Mouse (Mus musculus) olfactory bulb, adult 2 months (tissue): ENCODE measurements around the gene Hist1h2aa. TPM values are rescaled to one million over a fixed set of nuclear protein-coding genes. Genes with fewer than 3 reads are reported as not detected.

ENCODE experiments used
- H3K27ac ChIP-seq: fragments of 200-500 bp; 2 replicates; pipeline ENCODE4 v1.5.1; 2012; ENCODE audit warnings: low read depth, low read length; ENCODE audit not compliant: insufficient read depth
- H3K4me1 ChIP-seq: fragments of 200-500 bp; 2 replicates; pipeline ENCODE4 v1.6.1; 2012; ENCODE audit warnings: low read length; ENCODE audit not compliant: control insufficient read depth, insufficient read depth
- H3K4me3 ChIP-seq: fragments of 200-500 bp; 2 replicates; pipeline ENCODE4 v1.5.1; 2012; ENCODE audit warnings: mild to moderate bottlenecking, low read depth, low read length, moderate library complexity; ENCODE audit not compliant: insufficient read depth
- CTCF ChIP-seq: fragments of 200-500 bp; IDR thresholded peaks from 2 replicates; pipeline ENCODE4 v1.5.1; 2012; ENCODE audit warnings: low read depth, mild to moderate bottlenecking, low read length, moderate library complexity; ENCODE audit not compliant: insufficient read depth
- POLR2A ChIP-seq: fragments of 200-500 bp; IDR thresholded peaks from 2 replicates; pipeline ENCODE4 v1.6.1; 2012; ENCODE audit warnings: mild to moderate bottlenecking, low read depth, low read length, moderate library complexity; ENCODE audit not compliant: insufficient read depth
- WGBS: fragments of 180-500 bp; shearing (Covaris S2); methylation state at CpG from one replicate; pipeline ENCODE4 v1.1.7; 2018; 5-methylcytosine and 5-hydroxymethylcytosine counted together
- polyA plus RNA-seq: library from polyadenylated mRNA; stranded (reverse); fragments of >200 nt; gene quantifications from 2 replicates; pipeline ENCODE4 v1.2.4, GENCODE M21; 2012; ENCODE audit warnings: low replicate concordance; ENCODE audit not compliant: missing spikeins, insufficient read depth, insufficient read length

Hist1h2aa gene
- not detected in 2 replicates for polyA plus RNA-seq

DNA sequence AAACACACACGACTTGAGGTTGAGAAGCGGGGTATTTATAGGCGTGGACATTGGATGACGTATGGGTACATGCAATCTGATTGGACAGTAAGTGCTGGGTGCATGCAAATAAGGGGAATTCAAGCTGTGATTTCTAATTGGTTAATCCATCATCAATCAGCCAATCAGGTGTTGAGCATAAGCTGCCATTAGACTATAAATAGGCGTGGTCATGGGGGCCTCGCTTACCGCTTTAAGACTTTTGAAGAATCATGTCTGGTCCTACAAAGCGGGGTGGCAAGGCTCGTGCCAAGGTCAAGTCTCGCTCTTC, at the start of gene Hist1h2aa:
Hist1h2aa (plus strand) TSS at position 252 of the 310 bp plus-strand sequence.
- WGBS = 96% methylated on average over 10 of the region's 10 CpGs

DNA sequence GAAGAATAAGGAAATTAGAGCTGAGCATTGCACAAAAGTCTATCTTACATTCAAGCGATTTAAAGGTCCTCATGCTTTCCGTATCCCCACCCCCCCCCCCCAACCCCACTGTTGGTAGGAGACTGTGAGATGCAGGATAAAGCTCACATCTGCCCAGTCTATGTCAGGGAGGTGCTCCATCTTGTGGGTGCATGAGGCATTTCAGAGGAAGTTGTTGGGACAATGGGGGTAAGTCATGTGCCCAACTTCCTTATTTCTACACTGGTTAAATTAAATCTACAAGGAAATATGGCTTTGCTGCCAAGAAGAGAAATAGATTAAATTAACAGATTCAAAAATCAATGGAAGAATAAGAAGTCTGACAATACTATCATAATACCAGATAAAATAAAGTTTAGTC, 48.7 kb upstream of the Hist1h2aa start:
- H3K4me1 ChIP-seq = no peaks in the 10 kb centered on the region
- TF ChIP-seq CTCF = no peak
- TF ChIP-seq POLR2A = no peak
- H3K4me3 ChIP-seq = no peak overlapping the region
- no peak overlapping the region for H3K27ac ChIP-seq
- 26% methylated on average over 2 of the region's 2 CpGs for WGBS

More for the DNA sequence above, at the start of gene Hist1h2aa:
- Histone ChIP-seq H3K4me1 (no peaks in the 10 kb centered on the region), H3K4me3 (no peak within 1 kb of the TSS), H3K27ac (no peak within 1 kb of the TSS)
- TF ChIP-seq CTCF (no peak), POLR2A (no peak)

- 90% methylated on average over 3 of the region's 3 CpGs for WGBS
- Histone ChIP-seq H3K27ac (no peak overlapping the region), H3K4me3 (no peak overlapping the region), H3K4me1 (no peaks in the 10 kb centered on the region)
- TF ChIP-seq POLR2A (no peak), CTCF (no peak)
These were observed 47.1 kb upstream of the Hist1h2aa start for GRCm38 (mm10) chr13:23887026-23887725.

DNA sequence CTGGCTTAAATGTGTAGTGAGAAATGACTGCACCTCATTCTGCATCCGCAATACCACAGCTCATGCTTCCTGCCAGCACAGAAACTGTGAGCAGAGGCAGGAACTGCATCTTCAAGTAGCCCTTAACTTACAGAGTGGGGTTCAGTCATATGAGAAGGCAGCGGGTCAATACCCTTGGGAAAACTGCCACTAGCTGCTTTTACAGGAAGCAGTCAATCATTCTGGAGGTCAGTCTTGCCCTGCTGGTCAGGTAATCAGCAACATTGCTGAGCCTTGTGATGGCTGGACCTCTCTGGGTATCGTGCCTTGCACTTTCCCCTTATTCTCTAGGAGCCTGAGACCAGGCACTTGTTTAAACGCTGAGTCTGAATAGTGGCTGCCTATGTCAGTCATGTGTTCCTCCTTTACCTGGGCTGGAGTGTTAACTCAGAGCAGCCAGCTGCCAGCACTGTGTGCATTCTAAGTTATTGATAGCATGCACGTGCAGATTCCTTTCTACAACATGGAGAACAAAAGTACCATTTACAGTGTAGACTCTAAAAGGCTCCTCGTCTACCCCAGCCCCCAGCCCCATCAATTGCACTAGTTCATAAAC, 45.2 kb upstream of the Hist1h2aa start:
- TF ChIP-seq CTCF (no peak), POLR2A (no peak)
- H3K27ac ChIP-seq = no peak overlapping the region
- H3K4me3 ChIP-seq = no peak overlapping the region
- WGBS = 78% methylated on average over 6 of the region's 6 CpGs
- H3K4me1 ChIP-seq = no peaks in the 10 kb centered on the region

- H3K27ac ChIP-seq = no peak overlapping the region
- no peak for TF ChIP-seq POLR2A
- no peak for TF ChIP-seq CTCF
- WGBS = 47% methylated on average over 9 of the region's 9 CpGs
- H3K4me3 ChIP-seq = no peak overlapping the region
- no peaks in the 10 kb centered on the region for H3K4me1 ChIP-seq
These were observed 41.5 kb upstream of the Hist1h2aa start for GRCm38 (mm10) chr13:23892592-23893268.

GRCm38 (mm10) chr13:23893269-23893593, 41.0 kb upstream of the Hist1h2aa start:
- Histone ChIP-seq H3K4me1 (no peaks in the 10 kb centered on the region), H3K27ac (no peak overlapping the region), H3K4me3 (no peak overlapping the region)
- WGBS = 58% methylated on average over 4 of the region's 4 CpGs
- TF ChIP-seq CTCF = no peak
- TF ChIP-seq POLR2A = no peak

DNA sequence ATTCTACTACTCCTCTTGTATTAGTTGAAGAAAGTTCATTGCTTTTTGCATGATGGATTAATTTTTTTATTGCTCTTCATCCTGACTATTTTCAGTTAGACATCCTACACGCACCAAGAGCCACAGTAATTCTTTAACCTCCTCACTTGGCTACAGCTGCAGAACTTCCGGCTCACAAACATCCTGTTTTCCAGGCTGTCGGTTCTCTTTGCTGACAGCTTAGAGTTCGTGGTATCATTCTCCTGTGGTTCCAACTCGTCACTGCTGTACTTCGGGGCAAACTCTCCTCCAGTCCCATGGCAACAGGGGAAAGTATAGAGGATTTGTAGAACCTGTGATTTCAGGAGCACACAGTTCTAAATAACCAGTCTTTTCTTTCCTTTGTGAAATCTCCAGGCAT, 36.0 kb upstream of the Hist1h2aa start:
- TF ChIP-seq CTCF = no peak
- TF ChIP-seq POLR2A = no peak
- H3K4me3 ChIP-seq = no peak overlapping the region
- no peaks in the 10 kb centered on the region for H3K4me1 ChIP-seq
- WGBS = 38% methylated on average over 6 of the region's 6 CpGs
- no peak overlapping the region for H3K27ac ChIP-seq

- Histone ChIP-seq H3K4me3 (no peak overlapping the region), H3K4me1 (no peaks in the 10 kb centered on the region), H3K27ac (no peak overlapping the region)
- TF ChIP-seq POLR2A (no peak), CTCF (no peak)
- 95% methylated on average over 5 of the region's 5 CpGs for WGBS
These were observed 27.4 kb upstream of the Hist1h2aa start for GRCm38 (mm10) chr13:23906906-23907305.

DNA sequence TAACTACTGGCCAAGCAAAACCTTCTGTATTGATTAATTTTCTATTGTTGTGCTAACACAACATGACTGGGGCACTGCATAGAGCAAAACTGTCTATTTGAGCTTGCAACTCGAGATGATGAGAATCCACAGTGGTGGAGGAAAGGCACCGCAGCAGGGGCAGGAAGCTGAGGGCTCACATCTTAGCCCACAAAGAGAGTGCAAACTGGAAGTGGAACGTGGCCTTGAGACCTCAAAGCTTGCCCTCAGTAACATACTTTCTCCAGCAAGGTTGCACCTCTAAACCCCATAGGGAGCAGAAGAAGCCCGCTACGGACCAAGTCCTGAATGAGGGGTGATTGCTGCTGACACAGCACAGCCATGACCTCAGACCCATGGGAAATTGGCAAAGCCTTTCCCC, 24.1 kb upstream of the Hist1h2aa start:
- no peak for TF ChIP-seq POLR2A
- no peak for TF ChIP-seq CTCF

More for the DNA sequence above, 24.1 kb upstream of the Hist1h2aa start:
- WGBS = 83% methylated on average over 5 of the region's 5 CpGs
- H3K4me3 ChIP-seq = no peak overlapping the region
- no peak overlapping the region for H3K27ac ChIP-seq
- no peaks in the 10 kb centered on the region; the same call in 1 of the 2 replicates for H3K4me1 ChIP-seq
